Mouse (Mus musculus) stomach, postnatal 0 days (tissue): ENCODE results near the gene Fars2.

ENCODE experiments used
- CTCF ChIP-seq: IDR thresholded peaks from 2 replicates; pipeline ENCODE4 v1.5.1; 2016; ENCODE audit warnings: antibody characterized with exemption, low read depth, mild to moderate bottlenecking, moderate library complexity
- EP300 ChIP-seq: optimal IDR thresholded peaks from 2 replicates; pipeline ENCODE3; 2016; ENCODE audit warnings: antibody characterized with exemption

DNA sequence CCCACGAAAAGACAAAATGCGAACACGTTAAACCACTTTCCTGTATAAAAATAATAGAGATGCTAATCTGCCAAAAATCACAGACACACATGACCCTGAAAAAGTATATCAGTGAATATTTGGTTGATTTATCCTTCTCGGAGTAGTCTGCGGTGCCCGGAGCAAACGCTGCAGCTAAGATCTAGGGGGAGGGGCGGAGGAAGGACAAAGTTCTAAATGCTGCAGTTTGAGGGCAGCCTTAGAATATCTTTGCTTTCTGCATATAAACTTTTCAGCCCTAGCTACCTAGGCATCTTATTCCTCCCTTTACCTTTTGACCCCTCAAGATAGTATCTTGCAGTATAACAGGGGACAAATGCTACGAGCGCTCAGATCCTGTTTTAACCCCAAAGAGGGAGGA lies 616.4 kb downstream of the Fars2 start:
- TF ChIP-seq EP300 (no peak), CTCF (no peak)
